Mouse (Mus musculus): ENCODE data around the gene Ano1. TPM values are rescaled to one million over a fixed set of nuclear protein-coding genes. Genes with fewer than 3 reads are reported as not detected.

Ano1 gene
- total RNA-seq (2023), result not detected in 4 replicates

GRCm38 (mm10) chr7:144751833-144752232 is at the start of gene Ano1:
Ano1 (minus strand) TSS chr7:144751974.

GRCm38 (mm10) chr7:144582284-144582980 is 169.3 kb downstream of the Ano1 start, which contains the start of gene Fadd:
Fadd (minus strand) TSS chr7:144582463.

GRCm38 (mm10) chr7:144553237-144554122 is 198.3 kb downstream of the Ano1 start, which contains the start of gene Ppfia1:
Ppfia1 (minus strand) TSS chr7:144553729.

Other genes starting within 250 kb of the Ano1 start
- 91.1 to 119 TPM (median 104 TPM) in 4 replicates for gene Ppfia1, start 198.2 kb downstream of the Ano1 start, total RNA-seq (2023)
- gene Fadd, start 169.5 kb downstream of the Ano1 start, total RNA-seq (2023), result 4.9 to 5.6 TPM (median 5.3 TPM) in 4 replicates
- not detected in 4 replicates for gene Fgf3, start 86.1 kb upstream of the Ano1 start, total RNA-seq (2023)
- not detected in 4 replicates for gene Fgf4, start 95.4 kb upstream of the Ano1 start, total RNA-seq (2023)
- not detected in 4 replicates for gene Fgf15, start 144.6 kb upstream of the Ano1 start, total RNA-seq (2023)
- 30.8 to 38.8 TPM (median 33.3 TPM) in 4 replicates for gene LTO1, start 163.1 kb upstream of the Ano1 start, total RNA-seq (2023)
- gene Ccnd1, start 188.0 kb upstream of the Ano1 start, total RNA-seq (2023), result 0.49 to 1.7 TPM (median 0.85 TPM) in 4 replicates